Mouse (Mus musculus) forelimb bud, embryonic 11.5 days (tissue): ENCODE results near the gene Pard3b.

Experiments used
- DNase-seq: peaks from one replicate; pipeline ENCODE4 v3.0.0-alpha.2; 2012; ENCODE audit warnings: low read depth, low spot score

Gene Pard3b

GRCm38 (mm10) chr1:61924958-61925357 lies 286.3 kb downstream of the Pard3b start:
- peak; percentile 61 for DNase-seq

- no peak for DNase-seq
Measured at GRCm38 (mm10) chr1:61925541-61925940, 286.9 kb downstream of the Pard3b start.

GRCm38 (mm10) chr1:61928131-61928761 lies 289.6 kb downstream of the Pard3b start:
- DNase-seq: peak; percentile 63

GRCm38 (mm10) chr1:61933574-61933973 lies 294.9 kb downstream of the Pard3b start:
- no peak for DNase-seq

GRCm38 (mm10) chr1:61934760-61935159 lies 296.1 kb downstream of the Pard3b start:
- no peak for DNase-seq

- no peak for DNase-seq
Measured at GRCm38 (mm10) chr1:61939882-61940281, 301.3 kb downstream of the Pard3b start.

GRCm38 (mm10) chr1:61961533-61961932 lies 322.9 kb downstream of the Pard3b start:
- DNase-seq: no peak

- no peak for DNase-seq
Measured at GRCm38 (mm10) chr1:61962571-61962970, 323.9 kb downstream of the Pard3b start.

GRCm38 (mm10) chr1:61967124-61967523 lies 328.5 kb downstream of the Pard3b start:
- DNase-seq: no peak

- no peak for DNase-seq
Measured at GRCm38 (mm10) chr1:61967807-61968206, 329.2 kb downstream of the Pard3b start.

- DNase-seq: no peak
Measured at GRCm38 (mm10) chr1:61997711-61998110, 359.1 kb downstream of the Pard3b start.

GRCm38 (mm10) chr1:62008811-62009210 lies 370.2 kb downstream of the Pard3b start:
- no peak for DNase-seq

- no peak for DNase-seq
Measured at GRCm38 (mm10) chr1:62011712-62012111, 373.1 kb downstream of the Pard3b start.

GRCm38 (mm10) chr1:62016536-62017300 lies 378.1 kb downstream of the Pard3b start:
- DNase-seq: peak; percentile 44

GRCm38 (mm10) chr1:62018276-62018675 lies 379.7 kb downstream of the Pard3b start:
- no peak for DNase-seq

GRCm38 (mm10) chr1:62019743-62020142 lies 381.1 kb downstream of the Pard3b start:
- peak; percentile 38 for DNase-seq

GRCm38 (mm10) chr1:62041718-62042117 lies 403.1 kb downstream of the Pard3b start:
- DNase-seq: no peak

- no peak for DNase-seq
Measured at GRCm38 (mm10) chr1:62048592-62048991, 410.0 kb downstream of the Pard3b start.

GRCm38 (mm10) chr1:62051186-62051825 lies 412.7 kb downstream of the Pard3b start:
- peak; percentile 4 for DNase-seq

- DNase-seq: peak; percentile 2
Measured at GRCm38 (mm10) chr1:62053167-62053638, 414.6 kb downstream of the Pard3b start.

- no peak for DNase-seq
Measured at GRCm38 (mm10) chr1:62055280-62055679, 416.7 kb downstream of the Pard3b start.

GRCm38 (mm10) chr1:62070617-62071016 lies 432.0 kb downstream of the Pard3b start:
- DNase-seq: no peak
